Mouse (Mus musculus) kidney, postnatal 4 days (tissue): ENCODE results near the gene Mpp3.

Experiments used
- DNase-seq, 2 experiments: peaks; one replicate each; pipeline ENCODE4 v3.0.0; 2021; ENCODE audit warnings: mixed read lengths in 2 of 2

Mpp3 gene

GRCm38 (mm10) chr11:102037789-102038188 lies 9.5 kb upstream of the Mpp3 start:
- DNase-seq = no peak

- no peak for DNase-seq
Observed at GRCm38 (mm10) chr11:102036336-102036735, 8.1 kb upstream of the Mpp3 start.

- no peak for DNase-seq
Observed at GRCm38 (mm10) chr11:102035456-102035960, 7.2 kb upstream of the Mpp3 start.

- DNase-seq = no peak
Observed at GRCm38 (mm10) chr11:102034887-102035286, 6.6 kb upstream of the Mpp3 start.

- DNase-seq = no peak
Observed at GRCm38 (mm10) chr11:102033055-102033591, 4.9 kb upstream of the Mpp3 start.

GRCm38 (mm10) chr11:102031149-102031548 lies 2.9 kb upstream of the Mpp3 start:
- no peak for DNase-seq

GRCm38 (mm10) chr11:102029966-102030365 lies 1.7 kb upstream of the Mpp3 start:
- no peak for DNase-seq

- DNase-seq = no peak
Observed at GRCm38 (mm10) chr11:102029304-102029703, 1.0 kb upstream of the Mpp3 start.

- DNase-seq = peak in 1 of 2 experiments; percentile 12
Observed at GRCm38 (mm10) chr11:102027361-102028017, 772 bp downstream of the Mpp3 start.

- peak; percentile 81 to 87 for DNase-seq
Observed at GRCm38 (mm10) chr11:102026694-102027360, 1.4 kb downstream of the Mpp3 start.

GRCm38 (mm10) chr11:102025991-102026660 lies 2.1 kb downstream of the Mpp3 start:
- DNase-seq = peak; percentile 41 to 50

GRCm38 (mm10) chr11:102025354-102025753 lies 2.9 kb downstream of the Mpp3 start:
- peak in 1 of 2 experiments; percentile 16 for DNase-seq

GRCm38 (mm10) chr11:102024875-102025274 lies 3.4 kb downstream of the Mpp3 start:
- DNase-seq = no peak

- DNase-seq = no peak
Observed at GRCm38 (mm10) chr11:102024084-102024758, 4.0 kb downstream of the Mpp3 start.

- DNase-seq = no peak
Observed at GRCm38 (mm10) chr11:102023406-102023805, 4.9 kb downstream of the Mpp3 start.

- DNase-seq = no peak
Observed at GRCm38 (mm10) chr11:102021196-102021595, 7.1 kb downstream of the Mpp3 start.

- no peak for DNase-seq
Observed at GRCm38 (mm10) chr11:102019736-102020135, 8.5 kb downstream of the Mpp3 start.

GRCm38 (mm10) chr11:102016136-102016535 lies 12.1 kb downstream of the Mpp3 start:
- no peak for DNase-seq

GRCm38 (mm10) chr11:102015472-102015871 lies 12.8 kb downstream of the Mpp3 start:
- DNase-seq = no peak

- DNase-seq = no peak
Observed at GRCm38 (mm10) chr11:102013201-102013600, 15.1 kb downstream of the Mpp3 start.

- DNase-seq = no peak
Observed at GRCm38 (mm10) chr11:102011510-102011909, 16.8 kb downstream of the Mpp3 start.

GRCm38 (mm10) chr11:102010140-102010539 lies 18.1 kb downstream of the Mpp3 start:
- no peak for DNase-seq
